ENCODE assay signal across 8 mouse cellular contexts in genomic region chr9:44841241-44841640, GRCm38 (mm10). TPM values are rescaled to one million over a fixed set of nuclear protein-coding genes. Genes with fewer than 3 reads are reported as not detected.
DNase-seq lines count a peak whose midpoint lies in the region; ATAC-seq and TF ChIP-seq lines count a peak whose summit lies in the region.

No protein-coding gene starts in this region.

- H3K4me3 ChIP-seq in thymus, adult 2 months (ENCODE audit: control insufficient read depth, insufficient read depth, low read length): no peak overlapping the region

- 82% methylated on average over 10 of the region's 10 CpGs for whole genome bisulfite sequencing in thymus, adult 2 months

- ATAC-seq in inflammation-experienced regulatory T-cells, adult 6 months: peak; percentile 71

- DNase-seq in embryo, embryonic 10.5 days (ENCODE audit: low spot score): peak; percentile 33
- DNase-seq in embryo, embryonic 10 days (ENCODE audit: low spot score): no peak
- DNase-seq in thymus, adult 2 months: peak; percentile 42
- DNase-seq in thymus, adult 18-20 months: no peak
- DNase-seq in thymus, postnatal 0 days (ENCODE audit: low spot score): peak; percentile 55
- no peak for DNase-seq in urinary bladder, adult 18-20 months (ENCODE audit: low spot score in 2 of 2)
- no peak for DNase-seq in yolk sac, embryonic 10.5 days (ENCODE audit: low spot score)

- no peak for TF ChIP-seq CTCF in thymus, adult 2 months (IDR thresholded peaks at IDR 0.05; ENCODE audit: borderline replicate concordance, control insufficient read depth, extremely low read depth, insufficient read depth, low read length, poor library complexity)

- no peak for TF ChIP-seq POLR2A in thymus, adult 2 months (IDR thresholded peaks at IDR 0.05; ENCODE audit: control insufficient read depth, extremely low read depth, insufficient read depth, low read length, poor library complexity)

- H3K36me3 ChIP-seq in thymus, adult 2 months (ENCODE audit: control insufficient read depth, insufficient read depth, low read length): peaks cover 77% of the 10 kb centered on the region

- H3K27me3 ChIP-seq in thymus, adult 2 months (ENCODE audit: control insufficient read depth, insufficient read depth, low read length): no peaks in the 10 kb centered on the region

- H3K27ac ChIP-seq in thymus, adult 2 months (ENCODE audit: control insufficient read depth, insufficient read depth, low read length): no peak overlapping the region

- H3K4me1 ChIP-seq in thymus, adult 2 months (replicated peaks; ENCODE audit: control insufficient read depth, insufficient read depth, low read length): no peaks in the 10 kb centered on the region

RNA-seq across cellular contexts. Expression of gene Ttc36, which starts 38.4 kb away (rescaled TPM):
- polyA plus RNA-seq in thymus, adult 2 months (2012; rRNA removed): 4.3 and 5.3 TPM in 2 replicates
- not detected for polyA plus RNA-seq in inflammation-experienced regulatory T-cells, adult 6 months (2017; shearing (Covaris generic))
- 1.5 and 3.0 TPM in 2 replicates for polyA plus RNA-seq in thymus, postnatal 0 days (2015; fragmentation: Nextera tagmentation; extraction: Ambion mirVana)

RNA-seq across cellular contexts. Expression of gene Kmt2a, which starts 39.9 kb away (rescaled TPM):
- polyA plus RNA-seq in thymus, adult 2 months (2012; rRNA removed): 71.4 and 81.9 TPM in 2 replicates
- polyA plus RNA-seq in inflammation-experienced regulatory T-cells, adult 6 months (2017; shearing (Covaris generic)): 10 to 100 TPM; 17.8 to 38.5 (median 32.9) TPM
- polyA plus RNA-seq in thymus, postnatal 0 days (2015; fragmentation: Nextera tagmentation; extraction: Ambion mirVana): 13.1 and 20.1 TPM in 2 replicates

RNA-seq across cellular contexts. Expression of gene Tmem25, which starts 42.1 kb away (rescaled TPM):
- 1.5 and 2.6 TPM in 2 replicates for polyA plus RNA-seq in thymus, adult 2 months (2012; rRNA removed)
- under 1 TPM; 0.13 to 0.65 (median 0.46) TPM for polyA plus RNA-seq in inflammation-experienced regulatory T-cells, adult 6 months (2017; shearing (Covaris generic))
- 0.72 and 0.82 TPM in 2 replicates for polyA plus RNA-seq in thymus, postnatal 0 days (2015; fragmentation: Nextera tagmentation; extraction: Ambion mirVana)

Comparison
In these comparisons a context has a peak if more than half of its experiments do, and no peak if none do; other contexts are left out.
1. DNase-seq: peak in embryo, embryonic 10.5 days (single experiment), thymus, adult 2 months (single experiment) and thymus, postnatal 0 days (single experiment); none in embryo, embryonic 10 days (single experiment), thymus, adult 18-20 months (0 of 2), urinary bladder, adult 18-20 months (0 of 2) and yolk sac, embryonic 10.5 days (single experiment).